Mouse (Mus musculus) liver, embryonic 16.5 days (tissue): ENCODE measurements around the gene Ttc8. TPM values are rescaled to one million over a fixed set of nuclear protein-coding genes. Genes with fewer than 3 reads are reported as not detected.

Experiments used
- ATAC-seq: fragments of 200-750 bp; cut with Nextera tagmentation; 2 replicates; pipeline ENCODE4 v1.8.0; 2017; ENCODE audit warnings: low read depth, mild to moderate bottlenecking, moderate number of reproducible peaks, moderate library complexity
- H3K27ac ChIP-seq: fragments of 300-500 bp; sonication (generic); 2 replicates; pipeline ENCODE4 v1.5.1; 2014; ENCODE audit warnings: mild to moderate bottlenecking, low read length
- H3K27me3 ChIP-seq: fragments of 300-500 bp; sonication (generic); 2 replicates; pipeline ENCODE4 v1.6.1; 2014; ENCODE audit warnings: low read depth, low read length, mixed read lengths; ENCODE audit not compliant: control insufficient read depth, insufficient read depth
- H3K36me3 ChIP-seq: fragments of 300-500 bp; sonication (generic); 2 replicates; pipeline ENCODE4 v1.6.1; 2014; ENCODE audit warnings: mild to moderate bottlenecking; ENCODE audit not compliant: control insufficient read depth, insufficient read depth
- H3K4me1 ChIP-seq: fragments of 300-500 bp; sonication (generic); 2 replicates; pipeline ENCODE4 v1.6.1; 2014; ENCODE audit warnings: low read depth, low read length, mixed read lengths; ENCODE audit not compliant: control insufficient read depth
- H3K4me2 ChIP-seq: fragments of 300-500 bp; sonication (generic); 2 replicates; pipeline ENCODE4 v1.6.1; 2014; ENCODE audit warnings: low read depth, low read length, mixed read lengths
- H3K4me3 ChIP-seq: fragments of 300-500 bp; sonication (generic); 2 replicates; pipeline ENCODE4 v1.5.1; 2014; ENCODE audit warnings: low read depth, mild to moderate bottlenecking, low read length
- H3K9ac ChIP-seq: fragments of 300-500 bp; sonication (generic); 2 replicates; pipeline ENCODE4 v1.6.1; 2014; ENCODE audit warnings: low read depth, low read length
- H3K9me3 ChIP-seq: fragments of 300-500 bp; sonication (generic); replicated peaks from 2 replicates; pipeline ENCODE4 v1.6.1; 2016; ENCODE audit warnings: low read length; ENCODE audit not compliant: control insufficient read depth
- WGBS: fragments of 180-500 bp; shearing (Covaris S2); extraction: QIAGEN DNeasy Blood & Tissue Kit; methylation state at CpG from one replicate; pipeline ENCODE4 v1.1.7; 2014; ENCODE audit not compliant: insufficient replicate concordance; 5-methylcytosine and 5-hydroxymethylcytosine counted together
- polyA plus RNA-seq: library from polyadenylated mRNA; unstranded; fragments of >200 nt; fragmentation: Nextera tagmentation; extraction: Ambion mirVana; gene quantifications from 2 replicates; pipeline ENCODE4 v1.2.1, GENCODE M21; 2015

Gene Ttc8
- polyA plus RNA-seq, 1 experiment from 2014 or later = 2.3 TPM

GRCm38 (mm10) chr12:98991830-98992216 lies 71.4 kb downstream of the Ttc8 start:
- Histone ChIP-seq H3K4me2 (no peak overlapping the region), H3K9me3 (no peaks in the 10 kb centered on the region), H3K4me3 (no peak overlapping the region), H3K4me1 (no peaks in the 10 kb centered on the region; the same call in 1 of the 2 replicates), H3K27ac (no peak overlapping the region), H3K9ac (no peak overlapping the region), H3K36me3 (no peaks in the 10 kb centered on the region), H3K27me3 (no peaks in the 10 kb centered on the region)
- no peak for ATAC-seq
- WGBS = 55% methylated on average over 3 of the region's 3 CpGs

- WGBS = 64% methylated on average over 2 of the region's 2 CpGs
- ATAC-seq = no peak
These were observed 73.4 kb downstream of the Ttc8 start for GRCm38 (mm10) chr12:98993736-98994135.

DNA sequence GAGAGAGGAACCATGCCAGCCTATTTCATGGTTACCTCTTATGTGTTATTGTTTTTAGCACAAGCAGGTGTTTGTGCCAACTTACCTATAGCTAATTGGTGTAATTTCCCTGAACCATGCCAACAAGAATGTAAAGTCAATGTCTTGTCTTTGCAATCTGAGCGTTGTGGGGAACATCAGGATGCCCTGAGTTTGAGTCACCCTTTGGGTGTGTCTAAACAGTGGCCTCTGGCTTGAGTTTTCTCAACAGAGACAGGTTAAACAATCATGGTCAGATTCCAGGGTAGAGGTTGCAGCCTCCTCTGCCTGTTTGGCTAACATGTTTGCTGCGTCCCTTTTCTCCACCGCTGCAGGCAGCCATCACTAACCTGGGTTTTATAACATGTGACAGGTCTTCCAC lies 74.0 kb downstream of the Ttc8 start:
- Histone ChIP-seq H3K36me3 (no peaks in the 10 kb centered on the region), H3K27me3 (no peaks in the 10 kb centered on the region), H3K9ac (no peak overlapping the region), H3K27ac (no peak overlapping the region), H3K4me2 (no peak overlapping the region), H3K4me1 (no peaks in the 10 kb centered on the region; the same call in 1 of the 2 replicates), H3K4me3 (no peak overlapping the region), H3K9me3 (no peaks in the 10 kb centered on the region)
- 64% methylated on average over 3 of the region's 3 CpGs for WGBS
- ATAC-seq = no peak

More at GRCm38 (mm10) chr12:98993736-98994135, 73.4 kb downstream of the Ttc8 start:
- no peaks in the 10 kb centered on the region for H3K27me3 ChIP-seq
- H3K4me1 ChIP-seq = no peaks in the 10 kb centered on the region; the same call in 1 of the 2 replicates
- no peaks in the 10 kb centered on the region for H3K36me3 ChIP-seq
- H3K9ac ChIP-seq = no peak overlapping the region
- no peak overlapping the region for H3K4me3 ChIP-seq
- H3K4me2 ChIP-seq = no peak overlapping the region
- no peaks in the 10 kb centered on the region for H3K9me3 ChIP-seq
- no peak overlapping the region for H3K27ac ChIP-seq

- Histone ChIP-seq H3K4me3 (no peak overlapping the region), H3K27ac (no peak overlapping the region), H3K27me3 (no peaks in the 10 kb centered on the region), H3K9ac (no peak overlapping the region), H3K4me2 (no peak overlapping the region), H3K9me3 (no peaks in the 10 kb centered on the region), H3K4me1 (no peaks in the 10 kb centered on the region; the same call in 1 of the 2 replicates), H3K36me3 (no peaks in the 10 kb centered on the region)
- no peak for ATAC-seq
- 63% methylated on average over 1 of the region's 1 CpGs for WGBS
These were observed 75.5 kb downstream of the Ttc8 start for GRCm38 (mm10) chr12:98995881-98996280.

DNA sequence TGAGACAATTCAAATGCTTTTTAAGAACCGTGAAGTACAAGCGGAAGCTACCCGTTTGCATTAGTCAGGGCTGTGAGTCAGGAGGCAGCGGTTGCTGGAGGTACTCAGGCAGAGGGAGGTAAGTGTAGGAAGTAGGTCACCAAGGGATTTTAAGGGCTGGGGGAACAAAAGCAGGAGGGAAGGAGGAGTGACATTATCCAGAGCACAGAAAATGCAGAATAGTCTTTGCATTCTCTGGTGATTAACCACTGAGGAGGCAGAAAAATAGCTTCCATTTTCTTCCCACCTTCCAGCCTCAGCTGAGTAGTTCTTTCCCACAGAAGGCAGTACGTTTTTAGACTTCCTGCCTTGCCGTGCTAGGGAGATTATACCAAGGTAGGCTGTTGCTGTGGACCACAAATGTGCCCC lies 76.2 kb downstream of the Ttc8 start:
- 16% methylated on average over 6 of the region's 6 CpGs for WGBS
- Histone ChIP-seq H3K27me3 (no peaks in the 10 kb centered on the region), H3K36me3 (no peaks in the 10 kb centered on the region), H3K9me3 (no peaks in the 10 kb centered on the region), H3K27ac (no peak overlapping the region), H3K4me3 (no peak overlapping the region), H3K4me2 (no peak overlapping the region), H3K4me1 (no peaks in the 10 kb centered on the region; the same call in 1 of the 2 replicates), H3K9ac (no peak overlapping the region)
- ATAC-seq = 0 out of 2 replicates have a peak, but pooled peaks have one; percentile 5

- Histone ChIP-seq H3K4me1 (no peaks in the 10 kb centered on the region; the same call in 1 of the 2 replicates), H3K4me3 (no peak overlapping the region), H3K4me2 (no peak overlapping the region), H3K36me3 (no peaks in the 10 kb centered on the region), H3K27me3 (no peaks in the 10 kb centered on the region), H3K9ac (no peak overlapping the region), H3K27ac (no peak overlapping the region), H3K9me3 (no peaks in the 10 kb centered on the region)
- 24% methylated on average over 5 of the region's 5 CpGs for WGBS
- ATAC-seq = peak; percentile 65
These were observed 76.7 kb downstream of the Ttc8 start for GRCm38 (mm10) chr12:98997046-98997445.

GRCm38 (mm10) chr12:98998662-98999428 lies 78.5 kb downstream of the Ttc8 start:
- WGBS = 32% methylated on average over 10 of the region's 10 CpGs
- ATAC-seq = no peak
- no peaks in the 10 kb centered on the region for H3K36me3 ChIP-seq

GRCm38 (mm10) chr12:99000310-99000709 lies 79.9 kb downstream of the Ttc8 start:
- H3K4me2 ChIP-seq = no peak overlapping the region

More at GRCm38 (mm10) chr12:98998662-98999428, 78.5 kb downstream of the Ttc8 start:
- H3K9me3 ChIP-seq = no peaks in the 10 kb centered on the region
- H3K4me3 ChIP-seq = no peak overlapping the region
- H3K4me1 ChIP-seq = no peaks in the 10 kb centered on the region; the same call in 1 of the 2 replicates
- H3K27ac ChIP-seq = no peak overlapping the region
- H3K4me2 ChIP-seq = no peak overlapping the region
- H3K27me3 ChIP-seq = no peaks in the 10 kb centered on the region
- no peak overlapping the region for H3K9ac ChIP-seq

DNA sequence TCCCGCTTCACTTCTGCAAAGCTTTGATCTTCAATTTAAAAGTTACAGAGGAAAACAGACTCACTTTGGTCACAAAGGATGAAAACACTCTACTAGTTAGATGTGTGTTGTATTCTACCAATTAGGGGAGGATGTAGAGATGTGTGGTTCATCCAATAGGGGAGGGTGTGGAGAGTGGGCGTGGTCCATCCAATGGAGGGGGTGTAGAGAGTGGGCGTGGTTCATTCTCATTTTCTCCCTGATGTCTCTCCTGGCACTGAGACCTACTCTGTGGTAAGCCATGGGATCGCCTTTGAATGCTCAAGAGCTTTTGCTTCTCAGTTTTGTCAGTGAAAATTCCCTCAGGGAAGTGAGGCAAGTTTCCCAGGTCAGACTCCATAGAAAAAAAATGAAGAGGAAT lies 82.7 kb downstream of the Ttc8 start:
- H3K27ac ChIP-seq = no peak overlapping the region
- H3K9me3 ChIP-seq = no peaks in the 10 kb centered on the region
- no peak for ATAC-seq
- WGBS = 49% methylated on average over 4 of the region's 4 CpGs
- H3K9ac ChIP-seq = no peak overlapping the region
- no peaks in the 10 kb centered on the region for H3K27me3 ChIP-seq
- no peaks in the 10 kb centered on the region for H3K36me3 ChIP-seq
- no peaks in the 10 kb centered on the region for H3K4me1 ChIP-seq
- H3K4me3 ChIP-seq = no peak overlapping the region
- H3K4me2 ChIP-seq = no peak overlapping the region

More at GRCm38 (mm10) chr12:99000310-99000709, 79.9 kb downstream of the Ttc8 start:
- no peaks in the 10 kb centered on the region for H3K36me3 ChIP-seq
- H3K4me1 ChIP-seq = no peaks in the 10 kb centered on the region; the same call in 1 of the 2 replicates
- H3K27me3 ChIP-seq = no peaks in the 10 kb centered on the region
- H3K27ac ChIP-seq = no peak overlapping the region
- no peak overlapping the region for H3K4me3 ChIP-seq
- H3K9ac ChIP-seq = no peak overlapping the region
- WGBS = 43% methylated on average over 2 of the region's 2 CpGs
- no peaks in the 10 kb centered on the region for H3K9me3 ChIP-seq
- ATAC-seq = no peak
